Mouse (Mus musculus): Measurements from ENCODE around the gene Mrtfb.

DNA sequence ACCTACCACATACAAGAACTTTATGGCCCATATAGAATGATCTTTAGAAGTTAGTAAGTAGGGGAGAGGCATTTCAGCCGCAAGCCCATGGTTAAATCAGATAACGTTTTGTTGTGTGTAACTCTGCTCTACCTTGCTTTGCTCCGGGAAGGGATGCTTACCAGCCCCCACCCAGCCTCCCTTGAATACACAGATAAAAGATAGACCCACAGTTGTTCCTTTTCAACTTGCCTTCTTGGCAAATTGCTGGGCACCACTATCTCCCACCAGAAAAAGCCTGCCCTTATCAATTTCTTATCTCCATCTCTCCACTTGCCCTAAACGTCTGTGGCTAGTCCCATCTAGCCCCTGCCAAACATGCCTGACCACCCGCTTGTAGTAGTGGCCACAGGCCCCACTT lies 161.6 kb downstream of the Mrtfb start:
- TF ChIP-seq CTCF (IDR thresholded peaks at IDR 0.05; ENCODE audit: low read depth, low read length) (no peak), TAL1 (conservative IDR thresholded peaks at IDR 0.05; ENCODE audit: low read depth, low read length) (no peak), GATA1 (IDR thresholded peaks at IDR 0.05; ENCODE audit: borderline replicate concordance, low read length) (no peak), POLR2AphosphoS5 (IDR thresholded peaks at IDR 0.05; ENCODE audit: insufficient replicate concordance, low read depth, low read length) (no peak)
